Mouse (Mus musculus): ENCODE results near the gene Gtf3c4.

DNA sequence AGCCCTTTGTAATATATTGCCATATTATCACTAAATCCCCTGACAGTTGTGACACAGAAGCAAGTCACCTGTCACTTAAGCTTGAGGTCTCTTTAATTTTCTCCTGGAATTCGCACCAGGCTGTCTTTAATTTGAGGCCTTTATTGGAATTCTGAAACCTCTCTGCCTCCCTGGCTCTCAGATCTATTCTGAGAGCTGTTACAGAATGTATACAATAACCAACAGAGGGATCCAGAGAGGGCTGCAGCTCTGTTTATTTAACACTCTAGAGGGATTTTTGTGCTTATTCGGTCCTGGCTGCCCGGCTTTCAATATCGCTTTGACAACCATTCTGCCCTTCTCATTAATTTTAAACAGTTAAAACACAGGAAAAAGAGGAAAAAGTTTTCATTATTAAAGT is 44.8 kb upstream of the Gtf3c4 start:
- no peak for TF ChIP-seq EP300 (IDR thresholded peaks at IDR 0.05; ENCODE audit: low read depth)
- no peak for TF ChIP-seq CTCF (IDR thresholded peaks at IDR 0.05; ENCODE audit: low read depth)
